Mouse (Mus musculus) testis, adult 2 months (tissue): Measurements from ENCODE around the gene Trp53bp2.

Source experiments
- CTCF ChIP-seq: fragments of 200-500 bp; IDR thresholded peaks from 2 replicates; pipeline ENCODE4 v1.5.1; 2012; ENCODE audit warnings: low read depth, mild to moderate bottlenecking, inconsistent platforms, low read length, moderate library complexity; ENCODE audit not compliant: control insufficient read depth, insufficient read depth, insufficient replicate concordance
- POLR2A ChIP-seq: fragments of 200-500 bp; IDR thresholded peaks from 2 replicates; pipeline ENCODE4 v1.6.1; 2012; ENCODE audit warnings: low read depth, mild to moderate bottlenecking, inconsistent platforms, low read length, moderate library complexity; ENCODE audit not compliant: control insufficient read depth

- TF ChIP-seq POLR2A = no peak
- no peak for TF ChIP-seq CTCF
Measured at GRCm38 (mm10) chr1:182369435-182369834, 39.5 kb upstream of the Trp53bp2 start.
